Mouse (Mus musculus) heart, embryonic 15.5 days (tissue): ENCODE data around the gene Pgc. TPM values are rescaled to one million over a fixed set of nuclear protein-coding genes. Genes with fewer than 3 reads are reported as not detected.

Source experiments
- ATAC-seq: fragments of 200-750 bp; cut with Nextera tagmentation; replicated peaks from 2 replicates; pipeline ENCODE4 v1.8.0; 2017; ENCODE audit warnings: low read depth, moderate TSS enrichment; ENCODE audit not compliant: insufficient number of reproducible peaks, insufficient read depth, low FRiP score
- H3K27ac ChIP-seq: fragments of 300-500 bp; sonication (generic); 2 replicates; pipeline ENCODE4 v1.5.1; 2015; ENCODE audit warnings: mild to moderate bottlenecking, inconsistent platforms
- H3K27me3 ChIP-seq: fragments of 300-500 bp; sonication (generic); 2 replicates; pipeline ENCODE4 v1.6.1; 2015; ENCODE audit warnings: inconsistent platforms
- H3K36me3 ChIP-seq: fragments of 300-500 bp; sonication (generic); 2 replicates; pipeline ENCODE4 v1.6.1; 2015; ENCODE audit warnings: mild to moderate bottlenecking, inconsistent platforms
- H3K4me1 ChIP-seq: fragments of 300-500 bp; sonication (generic); replicated peaks from 2 replicates; pipeline ENCODE4 v1.6.1; 2015; ENCODE audit warnings: inconsistent platforms
- H3K4me2 ChIP-seq: fragments of 300-500 bp; sonication (generic); 2 replicates; pipeline ENCODE4 v1.6.1; 2015; ENCODE audit warnings: inconsistent platforms, mild to moderate bottlenecking, moderate library complexity
- H3K4me3 ChIP-seq: fragments of 300-500 bp; sonication (generic); 2 replicates; pipeline ENCODE4 v1.5.1; 2015; ENCODE audit warnings: mild to moderate bottlenecking, inconsistent platforms
- H3K9ac ChIP-seq: fragments of 300-500 bp; sonication (generic); 2 replicates; pipeline ENCODE4 v1.6.1; 2015; ENCODE audit warnings: mild to moderate bottlenecking, inconsistent platforms
- H3K9me3 ChIP-seq: fragments of 300-500 bp; sonication (generic); replicated peaks from 2 replicates; pipeline ENCODE4 v1.6.1; 2016; ENCODE audit warnings: inconsistent platforms
- WGBS: fragments of 180-500 bp; shearing (Covaris S2); methylation state at CpG from one replicate; pipeline ENCODE4 v1.1.7; 2015; ENCODE audit warnings: mixed read lengths; 5-methylcytosine and 5-hydroxymethylcytosine counted together
- polyA plus RNA-seq: library from polyadenylated mRNA; unstranded; fragments of >200 nt; fragmentation: Nextera tagmentation; extraction: Ambion mirVana; gene quantifications from 2 replicates; pipeline ENCODE4 v1.2.1, GENCODE M21; 2015

Pgc gene
- polyA plus RNA-seq, 1 experiment from 2014 or later: 0.40 TPM

GRCm38 (mm10) chr17:47694503-47695336 lies 31.9 kb upstream of the Pgc start, which contains the start of gene Prickle4:
TSS of gene Prickle4 (minus strand) at chr17:47694736.
- H3K9ac ChIP-seq: peak within 1 kb of the TSS; percentile 81
- peaks cover 16% of the 10 kb centered on the region for H3K4me1 ChIP-seq
- H3K27me3 ChIP-seq: no peaks in the 10 kb centered on the region; the same call in 1 of the 2 replicates
- H3K9me3 ChIP-seq: no peaks in the 10 kb centered on the region
- H3K27ac ChIP-seq: peak within 1 kb of the TSS; percentile 73
- under 1% methylated on average over 82 of the region's 82 CpGs for WGBS
- no peaks in the 10 kb centered on the region for H3K36me3 ChIP-seq
- peak within 1 kb of the TSS; percentile 83 for H3K4me3 ChIP-seq
- H3K4me2 ChIP-seq: peak within 1 kb of the TSS; percentile 85
- ATAC-seq: peak; percentile 92

- Histone ChIP-seq H3K27me3 (peaks cover 2% of the 10 kb centered on the region; the same call in 1 of the 2 replicates), H3K4me3 (peak overlapping the region; percentile 83), H3K27ac (peak overlapping the region; percentile 73), H3K36me3 (no peaks in the 10 kb centered on the region), H3K4me2 (peak overlapping the region; percentile 85), H3K9me3 (no peaks in the 10 kb centered on the region), H3K9ac (peak overlapping the region; percentile 81), H3K4me1 (peaks cover 14% of the 10 kb centered on the region)
- WGBS: 1% methylated on average over 18 of the region's 23 CpGs
- no peak for ATAC-seq
Measured at GRCm38 (mm10) chr17:47695337-47695710, 31.3 kb upstream of the Pgc start.

GRCm38 (mm10) chr17:47698156-47698555 lies 28.5 kb upstream of the Pgc start:
- 88% methylated on average over 10 of the region's 10 CpGs for WGBS
- ATAC-seq: no peak

GRCm38 (mm10) chr17:47699055-47699454 lies 27.6 kb upstream of the Pgc start:
- no peak for ATAC-seq

More at GRCm38 (mm10) chr17:47698156-47698555, 28.5 kb upstream of the Pgc start:
- Histone ChIP-seq H3K4me3 (no peak overlapping the region), H3K27me3 (peaks cover 6% of the 10 kb centered on the region; the same call in 1 of the 2 replicates), H3K9ac (no peak overlapping the region), H3K9me3 (no peaks in the 10 kb centered on the region), H3K36me3 (peaks cover under 1% of the 10 kb centered on the region; the same call in 1 of the 2 replicates), H3K4me1 (peaks cover 25% of the 10 kb centered on the region), H3K4me2 (no peak overlapping the region), H3K27ac (no peak overlapping the region)

GRCm38 (mm10) chr17:47701793-47702192 lies 24.8 kb upstream of the Pgc start:
- Histone ChIP-seq H3K9ac (no peak overlapping the region), H3K4me3 (no peak overlapping the region), H3K27me3 (peaks cover 9% of the 10 kb centered on the region), H3K36me3 (peaks cover 9% of the 10 kb centered on the region; the same call in 1 of the 2 replicates), H3K4me1 (peaks cover 18% of the 10 kb centered on the region), H3K27ac (no peak overlapping the region), H3K4me2 (no peak overlapping the region), H3K9me3 (no peaks in the 10 kb centered on the region)
- 76% methylated on average over 9 of the region's 9 CpGs for WGBS
- ATAC-seq: no peak

More at GRCm38 (mm10) chr17:47699055-47699454, 27.6 kb upstream of the Pgc start:
- Histone ChIP-seq H3K4me2 (no peak overlapping the region), H3K27me3 (peaks cover 9% of the 10 kb centered on the region; the same call in 1 of the 2 replicates), H3K9ac (no peak overlapping the region), H3K4me1 (peaks cover 24% of the 10 kb centered on the region), H3K36me3 (peaks cover 9% of the 10 kb centered on the region; the same call in 1 of the 2 replicates), H3K27ac (no peak overlapping the region), H3K4me3 (no peak overlapping the region), H3K9me3 (no peaks in the 10 kb centered on the region)
- WGBS: 69% methylated on average over 2 of the region's 2 CpGs

GRCm38 (mm10) chr17:47702548-47703345 lies 23.9 kb upstream of the Pgc start:
- 39% methylated on average over 28 of the region's 28 CpGs for WGBS
- Histone ChIP-seq H3K36me3 (peaks cover 9% of the 10 kb centered on the region; the same call in 1 of the 2 replicates), H3K4me3 (no peak overlapping the region), H3K4me1 (peaks cover 18% of the 10 kb centered on the region), H3K27me3 (peaks cover 9% of the 10 kb centered on the region), H3K9me3 (no peaks in the 10 kb centered on the region), H3K4me2 (no peak overlapping the region), H3K27ac (no peak overlapping the region), H3K9ac (no peak overlapping the region)
- ATAC-seq: no peak

- ATAC-seq: no peak
- Histone ChIP-seq H3K27me3 (peaks cover 9% of the 10 kb centered on the region), H3K27ac (no peak overlapping the region), H3K4me1 (peaks cover 18% of the 10 kb centered on the region), H3K4me2 (no peak overlapping the region), H3K9ac (no peak overlapping the region), H3K36me3 (peaks cover 9% of the 10 kb centered on the region; the same call in 1 of the 2 replicates), H3K9me3 (no peaks in the 10 kb centered on the region), H3K4me3 (no peak overlapping the region)
- WGBS: 37% methylated on average over 20 of the region's 20 CpGs
Measured at GRCm38 (mm10) chr17:47703556-47703955, 23.1 kb upstream of the Pgc start.

GRCm38 (mm10) chr17:47704692-47705091 lies 21.9 kb upstream of the Pgc start:
- peaks cover 18% of the 10 kb centered on the region for H3K4me1 ChIP-seq
- peaks cover 9% of the 10 kb centered on the region for H3K27me3 ChIP-seq
- H3K4me2 ChIP-seq: no peak overlapping the region
- WGBS: 79% methylated on average over 4 of the region's 4 CpGs
- no peak overlapping the region for H3K9ac ChIP-seq
- no peak overlapping the region for H3K27ac ChIP-seq
- no peak overlapping the region for H3K4me3 ChIP-seq
- peaks cover 9% of the 10 kb centered on the region; the same call in 1 of the 2 replicates for H3K36me3 ChIP-seq
- no peaks in the 10 kb centered on the region for H3K9me3 ChIP-seq
- ATAC-seq: no peak

GRCm38 (mm10) chr17:47706196-47706595 lies 20.4 kb upstream of the Pgc start:
- no peak overlapping the region for H3K4me2 ChIP-seq
- H3K27me3 ChIP-seq: peaks cover 7% of the 10 kb centered on the region
- ATAC-seq: no peak
- H3K36me3 ChIP-seq: peaks cover 9% of the 10 kb centered on the region; the same call in 1 of the 2 replicates
- H3K4me3 ChIP-seq: no peak overlapping the region
- H3K9ac ChIP-seq: no peak overlapping the region
- peaks cover 18% of the 10 kb centered on the region for H3K4me1 ChIP-seq
- 52% methylated on average over 1 of the region's 1 CpGs for WGBS
- peak overlapping the region; percentile 7; the same call in 1 of the 2 replicates for H3K27ac ChIP-seq
- H3K9me3 ChIP-seq: no peaks in the 10 kb centered on the region

- no peak for ATAC-seq
- H3K27ac ChIP-seq: no peak overlapping the region
- H3K4me1 ChIP-seq: peaks cover 9% of the 10 kb centered on the region
- H3K9me3 ChIP-seq: no peaks in the 10 kb centered on the region
- H3K4me2 ChIP-seq: no peak overlapping the region
- H3K4me3 ChIP-seq: no peak overlapping the region
- H3K36me3 ChIP-seq: peaks cover 9% of the 10 kb centered on the region; the same call in 1 of the 2 replicates
- no peak overlapping the region for H3K9ac ChIP-seq
- H3K27me3 ChIP-seq: peaks cover 5% of the 10 kb centered on the region
- 78% methylated on average over 3 of the region's 3 CpGs for WGBS
Measured at GRCm38 (mm10) chr17:47707961-47708360, 18.7 kb upstream of the Pgc start.

GRCm38 (mm10) chr17:47708972-47709371 lies 17.7 kb upstream of the Pgc start:
- Histone ChIP-seq H3K4me1 (0 out of 2 replicates have a peak, but pooled peaks cover 3% of the 10 kb centered on the region), H3K27me3 (no peaks in the 10 kb centered on the region; the same call in 1 of the 2 replicates), H3K9me3 (no peaks in the 10 kb centered on the region), H3K4me2 (no peak overlapping the region), H3K27ac (no peak overlapping the region), H3K4me3 (no peak overlapping the region), H3K36me3 (0 out of 2 replicates have a peak, but pooled peaks cover under 1% of the 10 kb centered on the region), H3K9ac (no peak overlapping the region)
- ATAC-seq: no peak
- 67% methylated on average over 4 of the region's 4 CpGs for WGBS
